Mouse (Mus musculus): ENCODE measurements around the gene Hivep2. TPM values are rescaled to one million over a fixed set of nuclear protein-coding genes. Genes with fewer than 3 reads are reported as not detected.

The Hivep2 gene
- total RNA-seq, 2 experiments from 2014 or later, result 24.1 to 35.6 TPM

DNA sequence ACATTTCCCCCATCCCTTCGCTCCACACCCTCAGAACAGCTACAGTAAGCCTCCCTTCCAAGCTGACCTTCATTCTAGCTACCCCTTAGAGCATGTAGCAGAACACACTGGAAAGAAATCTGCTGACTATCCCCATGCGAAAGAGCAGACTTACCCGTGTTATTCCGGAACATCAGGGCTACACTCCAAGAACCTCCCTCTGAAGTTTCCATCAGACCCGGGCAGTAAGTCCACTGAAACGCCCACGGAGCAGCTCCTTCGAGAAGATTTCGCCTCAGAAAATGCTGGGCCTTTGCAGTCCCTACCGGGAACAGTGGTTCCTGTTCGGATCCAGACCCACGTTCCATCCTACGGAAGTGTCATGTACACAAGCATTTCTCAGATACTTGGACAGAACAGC lies 165.4 kb downstream of the Hivep2 start:
- no peak for DNase-seq (ENCODE audit: low spot score in 2 of 2)

DNA sequence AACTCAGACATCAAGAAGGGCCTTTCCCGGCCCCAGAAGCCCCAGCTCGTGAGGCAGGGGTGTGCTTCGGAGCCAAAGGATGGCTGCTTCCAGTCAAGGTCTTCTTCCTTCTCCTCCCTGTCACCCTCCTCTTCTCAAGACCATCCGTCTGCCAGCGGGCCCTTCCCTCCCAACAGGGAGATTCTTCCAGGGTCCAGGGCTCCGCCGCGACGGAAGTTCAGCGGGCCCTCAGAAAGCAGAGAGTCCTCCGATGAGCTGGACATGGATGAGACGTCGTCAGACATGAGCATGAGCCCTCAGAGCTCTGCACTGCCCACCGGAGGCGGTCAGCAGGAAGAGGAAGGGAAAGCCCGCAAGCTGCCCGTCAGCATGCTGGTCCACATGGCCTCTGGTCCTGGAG lies 166.2 kb downstream of the Hivep2 start:
- DNase-seq (ENCODE audit: low spot score in 2 of 2), result no peak

DNA sequence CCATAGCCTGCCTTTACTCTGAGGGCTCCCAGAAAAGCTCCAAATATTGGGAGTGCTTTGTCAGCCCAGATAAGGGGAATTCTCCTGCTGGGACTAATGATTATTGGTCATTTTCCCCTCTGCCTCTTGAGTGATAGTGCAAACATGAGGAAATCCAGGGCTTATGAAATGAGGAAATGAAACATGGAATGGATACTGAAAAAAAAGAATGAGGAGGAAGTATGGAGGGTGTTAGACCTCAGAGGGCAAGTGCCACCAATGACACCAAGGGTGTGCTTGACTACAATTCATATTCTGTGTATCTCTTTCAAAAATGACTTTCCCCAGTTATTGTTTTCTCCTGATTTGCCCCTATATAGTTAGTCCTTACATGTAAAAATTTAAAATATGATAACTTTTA lies 167.1 kb downstream of the Hivep2 start:
- DNase-seq (ENCODE audit: low spot score in 2 of 2), result no peak

DNA sequence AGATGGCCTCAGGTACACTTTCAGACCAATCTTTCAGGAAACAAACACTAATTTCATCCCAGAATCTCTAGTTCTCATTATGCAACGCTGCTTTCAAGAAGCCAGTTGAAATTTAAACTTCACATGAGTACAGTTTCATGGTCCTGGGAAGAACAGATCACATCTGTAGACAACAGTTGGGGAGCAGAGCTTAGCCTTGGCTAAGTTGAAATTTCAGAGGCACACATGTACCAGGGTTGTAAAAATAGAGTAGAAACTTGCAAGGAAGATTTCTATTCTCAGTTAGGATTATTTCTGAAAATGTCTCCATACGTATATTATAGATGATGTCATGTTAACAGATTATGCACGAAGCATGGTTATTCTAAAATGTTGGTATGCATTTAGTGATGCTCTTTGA lies 172.8 kb downstream of the Hivep2 start:
- DNase-seq (ENCODE audit: low spot score in 2 of 2), result no peak

DNA sequence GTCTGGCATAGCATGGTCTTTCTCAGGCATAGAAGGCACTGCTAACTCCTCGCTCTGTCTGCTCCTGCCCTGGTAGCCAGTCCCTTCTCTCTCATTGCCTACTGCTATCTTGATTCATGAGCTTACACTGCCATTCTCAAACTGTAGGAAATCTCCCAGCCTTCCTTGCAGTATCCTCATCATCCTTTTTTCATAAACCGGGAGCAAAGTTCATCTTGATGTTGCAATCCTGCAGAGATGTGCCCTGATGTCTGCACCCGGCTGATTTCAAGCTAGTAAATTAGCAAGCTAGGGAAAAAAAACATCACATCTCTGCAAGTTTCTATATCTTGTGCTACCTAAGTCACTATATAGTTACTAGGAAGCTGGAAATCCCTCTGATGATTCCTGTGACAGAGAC lies 179.0 kb downstream of the Hivep2 start:
- no peak for DNase-seq (ENCODE audit: low spot score in 2 of 2)

DNA sequence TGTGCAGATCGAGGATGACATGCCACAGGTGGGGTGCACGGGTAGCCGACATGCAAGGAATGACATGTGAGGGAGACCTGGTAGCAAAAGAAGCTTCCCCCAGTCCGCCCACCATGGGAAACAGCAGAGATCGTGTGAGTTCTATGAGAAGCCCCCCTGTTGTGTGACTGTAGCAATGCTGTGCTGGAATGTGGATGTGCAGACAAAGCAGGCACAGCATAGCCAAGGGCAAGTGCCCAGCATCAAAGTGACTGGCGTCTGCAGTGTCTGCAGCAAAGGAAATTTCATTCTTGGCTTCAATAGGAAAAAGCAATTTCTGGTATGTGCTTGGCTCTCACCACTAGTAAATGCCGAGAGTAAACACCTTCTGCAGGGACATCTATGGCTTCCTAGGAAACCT lies 199.0 kb downstream of the Hivep2 start:
- DNase-seq (ENCODE audit: low spot score in 2 of 2), result no peak

DNA sequence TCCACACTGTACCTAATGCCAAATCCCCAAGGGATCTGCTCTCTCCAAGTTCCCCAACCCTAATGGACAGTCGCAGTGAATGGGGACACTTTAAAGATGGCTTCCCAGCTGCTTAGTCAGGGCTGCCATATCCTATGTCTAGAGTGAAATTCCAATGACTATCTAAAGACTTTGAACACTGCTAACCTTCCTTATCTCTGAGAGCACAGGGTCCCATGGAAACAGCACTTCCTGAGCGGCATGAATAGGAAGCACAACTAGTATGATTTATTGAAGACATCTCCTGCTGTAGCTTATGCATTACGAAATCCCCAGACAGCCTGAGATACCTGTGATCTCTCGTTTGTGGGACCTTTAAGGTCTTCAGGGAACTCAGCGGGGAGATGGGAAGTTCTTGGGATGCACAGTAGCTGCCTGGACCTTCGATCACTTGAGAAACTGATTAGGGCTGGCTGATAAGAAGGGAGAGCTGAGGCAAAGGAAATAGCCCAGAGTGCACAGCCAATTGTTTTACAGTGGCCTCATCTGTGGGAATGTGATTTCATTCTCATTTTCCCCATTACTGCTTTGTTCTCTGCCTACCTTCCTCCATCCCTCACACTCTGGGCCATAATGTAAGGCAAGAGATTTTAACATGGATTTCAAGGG lies 202.4 kb downstream of the Hivep2 start:
- DNase-seq (ENCODE audit: low spot score in 2 of 2), result no peak

DNA sequence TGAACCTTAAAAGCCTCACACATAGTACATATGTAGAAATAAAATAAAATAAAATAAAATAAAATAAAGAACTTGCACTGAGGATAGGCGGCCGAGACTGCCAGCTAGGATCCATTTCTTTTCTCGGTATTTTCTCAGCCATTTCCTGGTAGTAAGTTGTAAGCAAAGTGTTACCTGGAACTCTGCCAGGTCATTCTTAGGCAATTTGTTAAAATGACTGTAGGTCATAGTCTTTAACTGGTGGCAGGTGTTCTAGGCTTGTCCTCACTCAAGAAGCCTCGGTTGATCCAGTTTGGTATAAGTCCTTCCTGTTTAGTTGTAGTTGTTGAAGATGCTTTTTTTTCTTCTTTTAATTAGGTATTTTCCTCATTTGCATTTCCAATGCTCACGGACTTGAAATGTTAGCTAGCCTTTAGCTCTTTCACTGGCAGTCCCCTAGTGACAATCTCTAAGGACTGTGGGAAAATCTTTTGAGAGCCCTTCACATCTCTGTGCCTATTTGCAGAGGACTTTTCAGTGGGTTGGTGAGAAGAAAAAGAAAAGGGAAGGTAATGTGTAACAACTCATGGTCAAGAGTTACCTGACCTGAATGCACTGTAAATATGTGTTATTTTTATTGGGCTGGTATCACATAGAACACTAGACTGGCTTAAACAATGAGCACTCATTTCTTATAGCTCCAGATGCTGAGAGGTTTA lies 203.1 kb downstream of the Hivep2 start:
- no peak for DNase-seq (ENCODE audit: low spot score in 2 of 2)

DNA sequence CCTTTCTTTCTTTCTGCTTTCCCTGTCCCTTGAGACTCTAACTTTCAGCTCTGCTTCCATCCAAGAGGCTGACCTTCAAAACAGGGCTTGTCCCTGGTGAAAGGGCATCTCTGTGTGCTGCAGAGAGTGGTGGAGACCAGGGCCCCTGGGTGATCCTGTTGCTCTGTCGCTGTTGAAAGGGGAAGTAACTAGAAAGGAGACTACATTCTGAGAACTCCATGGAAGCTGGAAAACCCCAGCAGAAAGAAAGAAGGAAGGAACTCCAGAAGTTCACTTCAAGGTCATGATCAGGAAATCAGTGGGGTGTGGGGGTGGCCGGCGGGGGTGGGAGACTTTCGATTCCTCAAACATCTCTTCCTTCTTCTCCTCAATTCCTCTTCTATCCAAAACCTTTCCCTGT lies 208.2 kb downstream of the Hivep2 start:
- DNase-seq (ENCODE audit: low spot score in 2 of 2), result no peak

DNA sequence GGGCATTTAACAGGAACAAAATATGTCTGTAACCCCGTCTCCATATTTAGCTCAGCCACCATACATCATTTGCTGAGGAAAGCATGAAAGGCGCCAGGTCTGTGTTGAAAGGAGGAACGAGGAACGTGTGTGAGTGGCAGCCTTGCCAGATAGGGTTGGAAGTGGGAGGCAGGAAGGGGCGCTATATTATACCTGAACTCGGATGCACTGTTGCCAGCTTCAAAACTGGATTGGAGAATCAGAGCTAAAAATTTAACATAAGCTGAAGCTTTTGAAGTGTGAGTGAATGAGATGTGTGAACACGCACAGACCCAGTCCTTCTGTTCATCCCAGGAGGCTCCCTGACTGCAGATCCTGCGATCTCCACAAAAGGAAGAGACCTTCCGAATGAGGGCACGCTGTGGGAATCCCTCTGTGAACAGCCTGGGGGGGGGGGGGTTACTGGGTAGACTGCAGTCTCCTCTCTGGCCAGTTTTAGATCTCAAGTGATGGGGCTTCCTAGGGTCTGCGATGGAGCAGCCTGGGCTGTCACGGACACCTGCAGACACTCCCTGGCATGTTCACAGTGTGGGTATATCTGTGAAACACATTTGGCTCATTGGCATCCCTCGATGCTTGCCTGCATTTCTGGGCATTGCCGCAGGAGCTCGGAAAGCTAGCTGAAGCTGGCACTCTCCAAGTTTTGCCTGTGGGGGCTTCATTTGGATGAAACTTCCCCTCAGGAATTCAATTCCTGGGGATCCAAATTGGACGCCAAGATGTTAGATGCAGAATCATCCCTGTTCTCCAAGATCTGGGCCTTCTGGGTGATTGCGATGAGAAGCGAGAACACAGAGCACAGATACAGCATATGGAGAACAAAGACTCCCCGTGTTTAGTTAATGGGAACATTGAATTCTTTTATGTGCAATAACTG lies 213.8 kb downstream of the Hivep2 start:
- no peak for DNase-seq (ENCODE audit: low spot score in 2 of 2)

DNA sequence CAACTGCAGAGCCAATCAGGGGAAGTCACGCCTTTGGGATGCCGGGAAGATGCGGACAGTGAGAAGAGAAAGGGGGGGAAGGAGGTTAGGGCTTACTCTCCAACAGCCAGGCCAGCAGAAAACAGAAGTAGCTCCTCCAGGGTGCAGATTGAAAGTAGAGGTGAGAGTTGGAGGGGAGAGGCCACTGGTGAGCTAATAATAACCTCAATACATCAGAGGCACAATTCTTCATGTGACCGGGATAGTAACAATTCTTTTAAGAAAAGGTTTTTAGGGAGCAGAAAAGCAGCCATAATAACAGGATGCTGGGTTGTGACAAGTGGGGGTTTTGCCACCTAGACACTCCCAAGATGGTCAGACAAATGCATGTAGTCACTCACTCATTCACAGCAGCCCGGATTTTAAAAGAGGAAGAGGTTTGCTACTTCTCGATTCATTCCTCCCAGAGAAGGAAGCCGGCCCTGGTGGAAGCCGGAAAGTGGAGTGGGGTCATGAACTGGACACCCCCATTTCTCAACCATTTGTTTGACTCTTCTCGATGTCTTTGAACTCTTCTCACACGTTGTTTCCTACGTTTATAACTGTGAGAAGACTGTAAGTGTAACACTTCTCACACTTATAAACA lies 220.6 kb downstream of the Hivep2 start:
- no peak for DNase-seq (ENCODE audit: low spot score in 2 of 2)

DNA sequence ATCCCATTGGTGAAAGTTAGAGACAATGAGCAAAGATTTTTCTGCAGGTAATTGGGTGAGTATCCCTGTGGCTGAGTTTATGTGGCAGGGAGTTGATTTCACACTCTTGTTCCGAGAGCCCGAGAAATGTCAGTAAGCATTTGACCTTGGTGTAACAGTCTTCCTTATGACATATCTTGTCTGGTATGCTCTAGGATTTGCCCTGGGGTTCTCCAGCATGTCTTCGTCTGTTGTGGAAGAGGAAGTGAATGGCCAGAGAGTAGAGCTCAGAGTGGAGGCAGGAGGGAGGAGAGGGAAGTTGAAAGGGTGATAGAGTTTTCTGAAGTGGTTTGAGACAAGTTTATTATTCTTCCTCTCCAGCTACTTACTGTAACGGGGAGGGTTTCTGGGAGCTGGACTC lies 223.2 kb downstream of the Hivep2 start:
- DNase-seq (ENCODE audit: low spot score in 2 of 2), result no peak

DNA sequence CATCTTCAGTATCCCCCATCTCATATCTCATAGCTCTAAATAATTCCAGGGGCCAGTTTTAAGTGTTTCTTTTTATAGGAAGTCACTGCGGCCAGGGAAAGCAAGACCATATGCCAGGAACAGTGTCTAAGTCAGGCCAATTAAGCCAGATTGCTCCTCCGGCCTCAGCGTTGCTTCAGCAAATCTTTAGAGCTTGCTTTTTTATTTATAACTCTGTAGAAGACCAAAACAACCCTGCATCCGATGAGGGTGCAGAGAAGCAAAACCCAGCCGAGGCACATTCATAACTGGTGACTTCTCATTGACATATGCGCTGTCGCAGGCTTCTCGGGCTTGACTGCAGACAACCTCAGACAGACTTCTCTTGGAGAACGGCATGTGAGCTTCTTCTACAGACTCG lies 225.3 kb downstream of the Hivep2 start:
- no peak for DNase-seq (ENCODE audit: low spot score in 2 of 2)

DNA sequence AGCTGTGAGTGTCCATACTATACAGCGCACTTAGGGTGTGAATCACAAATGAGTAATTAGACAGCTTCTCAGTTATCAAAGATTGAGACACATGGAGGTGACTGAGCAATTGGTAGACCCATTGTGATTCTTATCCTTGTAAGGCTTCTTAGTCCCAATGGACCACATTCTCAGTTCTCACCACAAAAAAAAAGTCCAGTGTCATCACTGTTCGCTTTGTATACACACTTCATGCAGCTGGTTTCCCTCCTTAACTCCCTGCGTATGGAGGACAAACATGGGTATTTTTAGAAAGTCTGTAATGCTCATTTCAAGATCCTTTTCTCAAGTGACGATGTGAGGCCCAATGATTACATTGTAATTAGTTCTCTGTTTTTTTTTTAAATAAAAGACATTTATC lies 226.3 kb downstream of the Hivep2 start:
- no peak for DNase-seq (ENCODE audit: low spot score in 2 of 2)

DNA sequence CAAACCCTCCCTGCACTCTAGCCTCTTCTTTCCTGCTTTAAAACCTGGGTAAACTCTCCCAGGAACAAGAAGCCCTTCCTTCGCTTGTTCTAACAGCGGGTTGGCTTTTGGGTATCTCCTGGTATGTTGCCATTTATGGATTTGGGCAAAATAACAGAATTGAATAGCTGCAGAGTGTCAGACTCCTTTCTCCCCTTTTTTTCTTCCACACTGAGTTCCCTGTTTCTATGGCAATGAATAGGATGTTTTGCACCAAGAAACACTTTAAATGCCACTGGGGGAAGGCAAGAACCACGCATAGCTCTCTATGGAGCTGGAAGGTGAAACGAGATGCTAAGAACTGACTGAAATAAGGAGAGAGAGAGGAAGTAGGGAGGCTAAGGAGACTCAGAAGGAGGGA lies 227.8 kb downstream of the Hivep2 start:
- no peak for DNase-seq (ENCODE audit: low spot score in 2 of 2)

DNA sequence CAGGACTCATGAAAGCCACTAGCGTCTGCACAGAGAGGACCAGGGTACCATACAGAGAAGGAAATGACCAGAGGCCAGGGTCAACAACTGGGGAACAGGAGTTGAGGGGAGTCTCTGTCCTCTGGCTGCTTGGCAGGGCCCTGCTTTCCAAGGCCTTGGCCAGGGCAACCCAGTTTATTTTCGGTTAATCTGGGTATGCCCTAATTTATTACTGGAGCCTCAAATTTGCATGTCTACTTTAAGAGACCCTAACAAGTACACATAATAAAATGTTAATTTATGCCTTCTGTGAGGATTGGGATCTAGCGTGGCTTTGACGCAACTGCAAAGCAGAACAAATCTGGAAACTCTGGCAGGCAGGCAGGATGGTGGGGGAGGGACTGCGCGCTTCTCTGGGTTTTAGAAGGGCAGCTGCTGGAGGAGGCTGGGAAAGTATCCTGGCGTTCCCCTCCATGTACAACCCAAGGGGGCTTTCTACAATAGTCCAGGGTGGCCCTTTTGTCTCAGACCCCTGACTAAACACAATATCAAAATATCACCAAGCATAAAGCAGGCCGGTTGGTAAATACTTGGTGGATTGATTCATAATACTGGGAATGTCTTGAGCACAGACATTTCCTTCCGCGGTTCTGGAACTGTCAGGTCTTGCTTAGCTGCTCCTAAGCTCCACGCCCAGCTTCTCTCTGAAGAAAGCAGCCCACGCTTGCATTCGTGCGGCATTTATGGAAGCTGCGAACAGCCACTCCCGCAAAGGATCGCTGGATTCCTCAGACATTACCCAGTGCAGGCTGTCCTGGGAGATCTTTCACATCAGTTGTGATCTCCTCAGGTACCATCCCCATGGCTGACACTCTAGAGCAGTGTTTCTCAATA lies 230.1 kb downstream of the Hivep2 start:
- DNase-seq (ENCODE audit: low spot score in 2 of 2), result no peak

DNA sequence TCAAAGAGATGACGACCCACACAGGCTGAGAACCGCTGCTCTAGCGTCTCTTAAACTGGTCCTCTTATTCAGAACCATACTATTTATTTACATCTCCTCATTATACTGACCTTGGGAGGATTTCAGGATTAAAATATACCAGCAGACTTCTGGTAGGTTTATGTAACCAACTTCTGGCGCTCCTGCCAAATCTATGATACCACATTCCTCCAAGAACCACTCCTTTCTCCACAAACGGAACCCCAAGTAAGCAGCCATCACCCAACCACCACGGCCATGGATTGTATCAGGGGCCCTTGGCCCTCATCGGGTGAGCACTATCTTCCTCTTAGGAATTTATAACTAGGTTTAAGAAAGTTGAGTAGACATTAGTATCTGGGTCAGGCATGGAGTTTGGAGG lies 230.9 kb downstream of the Hivep2 start:
- no peak for DNase-seq (ENCODE audit: low spot score in 2 of 2)

DNA sequence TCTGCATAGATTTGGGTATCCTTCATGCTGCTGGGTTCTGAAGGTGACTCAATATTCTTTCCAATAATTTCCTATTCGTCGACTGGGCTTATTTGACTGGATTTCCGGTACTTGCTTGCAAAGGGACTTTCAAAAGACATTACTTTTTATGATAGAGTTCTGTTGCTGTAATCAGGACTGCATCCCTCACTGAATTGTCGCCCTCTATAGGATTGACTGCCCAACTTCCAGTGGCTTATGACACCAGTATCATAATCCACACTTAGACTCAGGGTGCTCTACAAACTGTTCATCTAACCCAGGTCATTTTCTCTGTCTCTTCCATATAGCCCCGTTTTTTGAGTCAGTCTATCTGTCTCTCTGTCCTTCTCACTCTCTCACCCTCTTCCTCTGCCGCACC lies 231.4 kb downstream of the Hivep2 start:
- no peak for DNase-seq (ENCODE audit: low spot score in 2 of 2)

DNA sequence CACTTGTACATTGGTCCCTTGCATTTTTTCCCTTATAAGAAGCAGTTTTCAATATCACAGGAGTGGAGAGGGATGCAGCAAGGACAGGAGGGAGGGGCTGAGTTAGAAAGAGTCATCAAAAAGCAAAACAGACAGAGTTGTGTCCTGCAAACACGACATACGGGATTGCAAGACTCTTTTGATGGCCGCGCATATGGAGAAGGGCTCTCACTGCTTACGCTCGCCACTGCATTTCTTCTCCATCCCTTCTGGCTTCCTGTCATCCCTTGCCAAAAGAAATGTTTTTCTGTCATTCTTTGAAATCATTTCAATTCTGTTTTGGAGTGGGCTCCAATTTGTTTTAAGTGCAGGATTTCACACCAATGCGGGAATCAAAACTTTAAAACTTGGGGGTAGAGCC lies 233.5 kb downstream of the Hivep2 start:
- DNase-seq (ENCODE audit: low spot score in 2 of 2), result no peak

DNA sequence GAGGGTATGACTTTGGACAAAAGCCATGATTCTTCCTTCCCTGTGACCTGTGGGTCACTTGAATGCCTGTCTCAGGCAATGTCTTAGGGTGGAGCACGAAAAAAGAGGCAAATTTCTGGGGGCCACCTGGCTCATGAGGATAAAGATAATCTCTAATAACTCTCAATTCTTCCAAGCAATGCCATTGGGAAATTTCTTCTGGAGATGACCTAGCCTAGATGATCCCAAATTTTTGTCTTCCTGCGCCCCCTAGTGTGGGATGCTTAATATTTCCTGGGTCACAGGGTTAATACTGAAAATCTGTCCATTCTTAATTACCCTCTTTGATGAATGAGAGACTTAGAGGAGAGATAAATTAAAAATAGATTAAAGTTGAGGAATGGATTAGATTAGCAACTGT lies 234.4 kb downstream of the Hivep2 start:
- peak; percentile 56 to 61 for DNase-seq (ENCODE audit: low spot score in 2 of 2)

Data from adrenal gland, adult 18-20 months (tissue).